Comparison of ENCODE assay signal across 25 mouse cellular contexts in genomic region chr2:29235811-29236210, GRCm38 (mm10). TPM values are rescaled to one million over a fixed set of nuclear protein-coding genes. Genes with fewer than 3 reads are reported as not detected.
DNase-seq lines count a peak whose midpoint lies in the region; TF ChIP-seq lines count a peak whose summit lies in the region.
"Had no signal": no experiment of that assay in that cellular context is flagged by ENCODE, and none has a peak within 500 bp of the region (broad histone marks: within the 10 kb centered on the region; RNA-seq: fewer than 3 reads in every experiment).

No protein-coding gene starts in this region.

- no peak for TF ChIP-seq POLR2A in lung, adult 2 months (IDR thresholded peaks at IDR 0.05; ENCODE audit: borderline replicate concordance, extremely low read depth, low read depth, low read length)

- TF ChIP-seq CTCF in lung, adult 2 months (IDR thresholded peaks at IDR 0.05; ENCODE audit: insufficient read depth, low read length), result no peak

- WGBS in lung, adult 2 months, result 87% methylated on average over 7 of the region's 7 CpGs

- no peaks in the 10 kb centered on the region for H3K4me1 ChIP-seq in lung, adult 2 months (ENCODE audit: control insufficient read depth, insufficient read depth, low read length)
- H3K4me1 ChIP-seq: embryonic facial prominence, embryonic 12.5 days; intestine, embryonic 15.5 days had no signal

- peak; percentile 40 to 75 for DNase-seq in layer of hippocampus, adult 18-20 months (ENCODE audit: low spot score in 2 of 2)
- no peak for DNase-seq in layer of hippocampus, adult 9-10 months (ENCODE audit: low spot score)
- DNase-seq in right cerebral cortex, adult 18-20 months, result peak; percentile 45
- no peak for DNase-seq in right cerebral cortex, postnatal 36 days (ENCODE audit: low spot score in 2 of 2)
- DNase-seq in right cerebral cortex, postnatal 10 days (ENCODE audit: low spot score in 2 of 2), result peak; percentile 72 to 75
- DNase-seq in lung, adult 2 months, result no peak
- no peak for DNase-seq in ovary, postnatal 10 days (ENCODE audit: low spot score)
- DNase-seq: adrenal gland, postnatal 25 days; B cell, adult 2 months; cerebellum, adult 8-10 months; gastrocnemius, postnatal 14 days; heart, postnatal 36 days; kidney, postnatal 4 days; liver; lung, embryonic 14.5 days; lung, postnatal 14 days; midbrain, embryonic 14.5 days; retina, postnatal 1 day; spleen, adult 18-20 months; thymus, adult 18-20 months; thymus, postnatal 25 days had no signal

- H3K4me3 ChIP-seq in lung, adult 2 months (replicated peaks; ENCODE audit: extremely low read depth, low read depth, low read length), result no peak overlapping the region
- H3K4me3 ChIP-seq: embryonic facial prominence, embryonic 12.5 days; hindbrain, embryonic 12.5 days; intestine, embryonic 15.5 days had no signal

RNA-seq across cellular contexts. Expression of gene Ntng2, which starts 17.0 kb away (rescaled TPM):
- 100 to 1,000 TPM in 1 of 2 experiments, 10 to 100 TPM in 1; 94.3 to 102 TPM for total RNA-seq in layer of hippocampus, adult 18-20 months (2021)
- polyA plus RNA-seq in lung, adult 2 months (2012; rRNA removed), result 44.7 and 51.7 TPM in 2 replicates
- polyA plus RNA-seq: heart, embryonic 11.5 days had no signal

Comparison
In these comparisons a context has a peak if more than half of its experiments do, and no peak if none do; other contexts are left out.
1. DNase-seq: peak in layer of hippocampus, adult 18-20 months (2 of 2), right cerebral cortex, adult 18-20 months (single experiment) and right cerebral cortex, postnatal 10 days (2 of 2); none in layer of hippocampus, adult 9-10 months (single experiment), right cerebral cortex, postnatal 36 days (0 of 2), lung, adult 2 months (single experiment) and ovary, postnatal 10 days (single experiment).